Mouse (Mus musculus) MEL (cell line): ENCODE measurements around the gene Lifr. TPM values are rescaled to one million over a fixed set of nuclear protein-coding genes. Genes with fewer than 3 reads are reported as not detected.

ENCODE experiments used
- DNase-seq: peaks from one replicate; pipeline ENCODE4 v3.0.0; 2011; ENCODE audit warnings: low read depth, low spot score
- H3K27ac ChIP-seq: 2 replicates; pipeline ENCODE4 v1.5.1; 2012; ENCODE audit warnings: low read depth, mild to moderate bottlenecking, control low read depth, low read length, moderate library complexity; ENCODE audit not compliant: control insufficient read depth
- H3K27me3 ChIP-seq, 2 experiments: fragments of 150-350 bp in 1 of 2; sonication (generic) in 1 of 2; 2 replicates each; pipeline ENCODE4 v1.6.1; 2012; ENCODE audit warnings: low read length in 2 of 2, mild to moderate bottlenecking in 2 of 2, improper control_type of control experiment in 1 of 2, moderate library complexity in 1 of 2; ENCODE audit not compliant: insufficient read depth in 2 of 2, control insufficient read depth in 1 of 2
- H3K36me3 ChIP-seq, 2 experiments: 2 replicates each; pipeline ENCODE4 v1.6.1; 2012 to 2014; ENCODE audit warnings: low read length in 2 of 2, improper control_type of control experiment in 1 of 2, inconsistent platforms in 1 of 2, mild to moderate bottlenecking in 1 of 2; ENCODE audit not compliant: insufficient read depth in 2 of 2, control insufficient read depth in 1 of 2
- H3K4me1 ChIP-seq, 2 experiments: fragments of 150-350 bp in 1 of 2; sonication (generic) in 1 of 2; 2 replicates each; pipeline ENCODE4 v1.6.1; 2012; ENCODE audit warnings: low read length in 2 of 2, improper control_type of control experiment in 1 of 2, mild to moderate bottlenecking in 1 of 2; ENCODE audit not compliant: insufficient read depth in 2 of 2, control insufficient read depth in 1 of 2
- H3K4me3 ChIP-seq, 2 experiments: fragments of 150-350 bp in 1 of 2; sonication (generic) in 1 of 2; 2 replicates each; pipeline ENCODE4 v1.5.1; 2012; ENCODE audit warnings: low read depth in 2 of 2, low read length in 2 of 2, mild to moderate bottlenecking in 2 of 2, moderate library complexity in 2 of 2, control low read depth in 1 of 2, improper control_type of control experiment in 1 of 2; ENCODE audit not compliant: control insufficient read depth in 1 of 2, insufficient read depth in 1 of 2
- H3K79me2 ChIP-seq: 2 replicates; pipeline ENCODE4 v1.6.1; 2012; ENCODE audit warnings: mild to moderate bottlenecking, low read length, moderate library complexity; ENCODE audit not compliant: control insufficient read depth, poor library complexity, insufficient read depth
- H3K9ac ChIP-seq: 2 replicates; pipeline ENCODE4 v1.6.1; 2012; ENCODE audit warnings: low read depth, mild to moderate bottlenecking, control low read depth, low read length, moderate library complexity; ENCODE audit not compliant: control insufficient read depth, poor library complexity, severe bottlenecking
- H3K9me3 ChIP-seq: fragments of 150-350 bp; sonication (generic); replicated peaks from 2 replicates; pipeline ENCODE4 v1.6.1; 2012; ENCODE audit warnings: mild to moderate bottlenecking, low read length, improper control_type of control experiment, moderate library complexity; ENCODE audit not compliant: insufficient read depth
- BHLHE40 ChIP-seq: IDR thresholded peaks from 2 replicates; pipeline ENCODE4 v1.6.1; 2012; ENCODE audit warnings: low read depth, mild to moderate bottlenecking, inconsistent platforms, low read length, improper control_type of control experiment, borderline replicate concordance
- CHD2 ChIP-seq: IDR thresholded peaks from 2 replicates; pipeline ENCODE4 v1.6.1; 2011; ENCODE audit warnings: low read length, improper control_type of control experiment
- E2F4 ChIP-seq: IDR thresholded peaks from 2 replicates; pipeline ENCODE4 v1.6.1; 2011; ENCODE audit warnings: low read depth, low read length, improper control_type of control experiment, borderline replicate concordance
- ELF1 ChIP-seq: IDR thresholded peaks from 2 replicates; pipeline ENCODE4 v1.6.1; 2014; ENCODE audit warnings: low read depth, mild to moderate bottlenecking, inconsistent platforms, low read length, improper control_type of control experiment, moderate library complexity
- EP300 ChIP-seq, 2 experiments: IDR thresholded peaks; 2 replicates each; pipeline ENCODE4 v1.6.1; 2011; ENCODE audit warnings: improper control_type of control experiment in 2 of 2, low read length in 2 of 2, low read depth in 1 of 2, mild to moderate bottlenecking in 1 of 2
- ETS1 ChIP-seq: IDR thresholded peaks from 2 replicates; pipeline ENCODE4 v1.6.1; 2012; ENCODE audit warnings: low read depth, mild to moderate bottlenecking, inconsistent platforms, low read length, improper control_type of control experiment, moderate library complexity
- GABPA ChIP-seq: IDR thresholded peaks from 2 replicates; pipeline ENCODE4 v1.6.1; 2012; ENCODE audit warnings: low read depth, mild to moderate bottlenecking, inconsistent platforms, low read length, improper control_type of control experiment, moderate library complexity
- GATA1 ChIP-seq: IDR thresholded peaks from 2 replicates; pipeline ENCODE4 v1.6.1; 2011; ENCODE audit warnings: low read depth, low read length, improper control_type of control experiment
- MAFK ChIP-seq: IDR thresholded peaks from 2 replicates; pipeline ENCODE4 v1.6.1; 2011; ENCODE audit warnings: low read depth, mild to moderate bottlenecking, low read length, improper control_type of control experiment, borderline replicate concordance
- MAX ChIP-seq: IDR thresholded peaks from 2 replicates; pipeline ENCODE4 v1.6.1; 2011; ENCODE audit warnings: low read length, improper control_type of control experiment
- MEF2A ChIP-seq: IDR thresholded peaks from 2 replicates; pipeline ENCODE4 v1.6.1; 2014; ENCODE audit warnings: low read depth, mild to moderate bottlenecking, inconsistent platforms, low read length, improper control_type of control experiment; ENCODE audit not compliant: poor library complexity, insufficient replicate concordance, severe bottlenecking; ENCODE audit errors: extremely low read depth
- MYB ChIP-seq: IDR thresholded peaks from 2 replicates; pipeline ENCODE4 v1.6.1; 2011; ENCODE audit warnings: mild to moderate bottlenecking, low read depth, low read length, improper control_type of control experiment
- MYC ChIP-seq: IDR thresholded peaks from 2 replicates; pipeline ENCODE4 v1.6.1; 2011; ENCODE audit warnings: low read depth, mild to moderate bottlenecking, low read length, improper control_type of control experiment, moderate library complexity
- NRF1 ChIP-seq: IDR thresholded peaks from 2 replicates; pipeline ENCODE4 v1.6.1; 2014; ENCODE audit warnings: low read depth, mild to moderate bottlenecking, inconsistent platforms, low read length, improper control_type of control experiment, moderate library complexity; ENCODE audit not compliant: poor library complexity, insufficient read depth, severe bottlenecking
- POLR2A ChIP-seq, 2 experiments: IDR thresholded peaks; 2 replicates each; pipeline ENCODE4 v1.6.1; 2011 to 2012; ENCODE audit warnings: low read length in 2 of 2, mild to moderate bottlenecking in 2 of 2, control low read depth in 1 of 2, improper control_type of control experiment in 1 of 2, low read depth in 1 of 2, moderate library complexity in 1 of 2; ENCODE audit not compliant: control insufficient read depth in 1 of 2, insufficient read depth in 1 of 2, poor library complexity in 1 of 2
- POLR2AphosphoS5 ChIP-seq: IDR thresholded peaks from 2 replicates; pipeline ENCODE4 v1.6.1; 2012; ENCODE audit warnings: low read depth, borderline replicate concordance, mild to moderate bottlenecking, inconsistent platforms, low read length, moderate library complexity, mixed read lengths
- SIN3A ChIP-seq: IDR thresholded peaks from 2 replicates; pipeline ENCODE4 v1.6.1; 2012; ENCODE audit warnings: low read length, improper control_type of control experiment, inconsistent platforms
- SMC3 ChIP-seq: IDR thresholded peaks from 2 replicates; pipeline ENCODE4 v1.6.1; 2011; ENCODE audit warnings: low read depth, low read length, improper control_type of control experiment
- TAL1 ChIP-seq: IDR thresholded peaks from 2 replicates; pipeline ENCODE4 v1.6.1; 2012; ENCODE audit warnings: mild to moderate bottlenecking, inconsistent platforms, low read length, moderate library complexity, mixed read lengths
- TCF12 ChIP-seq: IDR thresholded peaks from 2 replicates; pipeline ENCODE4 v1.6.1; 2014; ENCODE audit warnings: low read depth, mild to moderate bottlenecking, inconsistent platforms, low read length, improper control_type of control experiment, moderate library complexity
- UBTF ChIP-seq: IDR thresholded peaks from 2 replicates; pipeline ENCODE4 v1.6.1; 2012; ENCODE audit warnings: low read depth, mild to moderate bottlenecking, inconsistent platforms, low read length, improper control_type of control experiment, moderate library complexity, borderline replicate concordance; ENCODE audit not compliant: insufficient read depth
- USF1 ChIP-seq: IDR thresholded peaks from 2 replicates; pipeline ENCODE4 v1.6.1; 2014; ENCODE audit warnings: low read depth, mild to moderate bottlenecking, inconsistent platforms, low read length, improper control_type of control experiment, moderate library complexity
- ZKSCAN1 ChIP-seq: IDR thresholded peaks from 2 replicates; pipeline ENCODE4 v1.6.1; 2012; ENCODE audit warnings: low read depth, mild to moderate bottlenecking, inconsistent platforms, low read length, improper control_type of control experiment, moderate library complexity
- ZMIZ1 ChIP-seq: IDR thresholded peaks from 2 replicates; pipeline ENCODE4 v1.6.1; 2012; ENCODE audit warnings: low read depth, mild to moderate bottlenecking, inconsistent platforms, low read length, improper control_type of control experiment, moderate library complexity
- polyA plus RNA-seq, 2 experiments: library from polyadenylated mRNA; stranded (reverse) in 1 of 2; unstranded in 1 of 2; fragments of >175 nt in 1 of 2; fragments of >200 nt in 1 of 2; gene quantifications; 2 replicates each; pipeline versions ENCODE4 v1.2.1 to v1.2.4; 2012; ENCODE audit warnings: low replicate concordance in 2 of 2, low read depth in 1 of 2; ENCODE audit not compliant: insufficient read length in 2 of 2, insufficient read depth in 1 of 2, missing spikeins in 1 of 2
- total RNA-seq: library from RNA; depleted of rRNA; stranded (reverse); fragments of 300-350 nt; gene quantifications from 2 replicates; pipeline ENCODE4 v1.2.3, GENCODE M21; 2012

Gene Lifr
- total and polyA plus RNA-seq, 3 experiments: not detected

- Histone ChIP-seq H3K79me2 (no peaks in the 10 kb centered on the region), H3K27ac (no peak overlapping the region)
- no peak for TF ChIP-seq ETS1
- no peak for TF ChIP-seq USF1
- TF ChIP-seq CHD2: no peak
- TF ChIP-seq SIN3A: no peak
- TF ChIP-seq TAL1: no peak
- no peak for TF ChIP-seq TCF12
- TF ChIP-seq UBTF: no peak
- TF ChIP-seq SMC3: no peak
- no peak for TF ChIP-seq BHLHE40
- no peak for TF ChIP-seq E2F4
- TF ChIP-seq ZMIZ1: no peak
- no peak for TF ChIP-seq GATA1
- no peak for TF ChIP-seq ZKSCAN1
- no peak for TF ChIP-seq MAFK
- TF ChIP-seq NRF1: no peak
- TF ChIP-seq MEF2A: no peak
- no peak for TF ChIP-seq POLR2A (IDR thresholded peaks at IDR 0.05; ENCODE audit: control insufficient read depth in 1 of 2, insufficient read depth in 1 of 2, low read depth in 1 of 2, low read length in 2 of 2, poor library complexity in 1 of 2)
- TF ChIP-seq MYB: no peak
- TF ChIP-seq, all 39 proteins: peak for 0
- H3K4me1 ChIP-seq: no peaks in the 10 kb centered on the region
- no peak for DNase-seq
- no peaks in the 10 kb centered on the region for H3K27me3 ChIP-seq
- no peak overlapping the region for H3K9ac ChIP-seq
- no peaks in the 10 kb centered on the region for H3K36me3 ChIP-seq
- H3K9me3 ChIP-seq: no peaks in the 10 kb centered on the region
- no peak overlapping the region for H3K4me3 ChIP-seq
Measured at GRCm38 (mm10) chr15:7198816-7199215, 108.4 kb downstream of the Lifr start.

- H3K27ac ChIP-seq: no peak overlapping the region
- no peaks in the 10 kb centered on the region for H3K79me2 ChIP-seq
- no peaks in the 10 kb centered on the region for H3K9me3 ChIP-seq
- no peak overlapping the region for H3K4me3 ChIP-seq
- H3K27me3 ChIP-seq: no peaks in the 10 kb centered on the region
- H3K9ac ChIP-seq: no peak overlapping the region
- TF ChIP-seq NRF1: no peak
- TF ChIP-seq MYC: no peak
- no peak for TF ChIP-seq POLR2A (IDR thresholded peaks at IDR 0.05; ENCODE audit: control insufficient read depth in 1 of 2, insufficient read depth in 1 of 2, low read depth in 1 of 2, low read length in 2 of 2, poor library complexity in 1 of 2)
- no peak for TF ChIP-seq ELF1
- no peak for TF ChIP-seq USF1
- TF ChIP-seq MAX: no peak
- TF ChIP-seq ETS1: no peak
- TF ChIP-seq GABPA: no peak
- TF ChIP-seq CHD2: no peak
- no peak for TF ChIP-seq MYB
- no peak for TF ChIP-seq POLR2AphosphoS5
- no peak for TF ChIP-seq TCF12
- no peak for TF ChIP-seq EP300 (IDR thresholded peaks at IDR 0.05; ENCODE audit: low read depth in 1 of 2, low read length in 2 of 2)
- TF ChIP-seq UBTF: no peak
- no peaks in the 10 kb centered on the region for H3K4me1 ChIP-seq
- no peaks in the 10 kb centered on the region for H3K36me3 ChIP-seq
- DNase-seq: no peak
Measured at GRCm38 (mm10) chr15:7200286-7200685, 109.9 kb downstream of the Lifr start.
